Mouse (Mus musculus): ENCODE measurements at regions not wholly inside any gene's neighbourhood (a gene's known extent, or its start where the extent isn't known, plus 50 kb on each side); places are given as distances from the start of the nearest gene placed in this dataset.

GRCm38 (mm10) chr2:114918420-114919332, 263.9 kb upstream of the Dph6 start:
- no peak overlapping the region for H3ac ChIP-seq (ENCODE audit: control insufficient read depth, insufficient read length)
- H3K27me3 ChIP-seq (ENCODE audit: control insufficient read depth, insufficient read depth, insufficient read length) = no peaks in the 10 kb centered on the region
- no peak for TF ChIP-seq USF1 (IDR thresholded peaks at IDR 0.05; ENCODE audit: low read depth)
- no peak for TF ChIP-seq POLR2A (IDR thresholded peaks at IDR 0.05; ENCODE audit: insufficient read length, low read depth)
- no peak for TF ChIP-seq CEBPB (IDR thresholded peaks at IDR 0.05; ENCODE audit: insufficient read depth, poor library complexity, severe bottlenecking)
- TF ChIP-seq MYOG (IDR thresholded peaks at IDR 0.05; ENCODE audit: control insufficient read depth in 1 of 3, insufficient read depth in 1 of 3, insufficient read length in 2 of 3, low read depth in 2 of 3) = no peak
- TF ChIP-seq MYOD1 (IDR thresholded peaks at IDR 0.05; ENCODE audit: control insufficient read depth in 1 of 3, insufficient read length in 2 of 3, low read depth in 2 of 3) = no peak
- TF ChIP-seq POLR2AphosphoS2 (IDR thresholded peaks at IDR 0.05; ENCODE audit: insufficient read length, low read depth) = no peak
- TF ChIP-seq TCF12 (IDR thresholded peaks at IDR 0.05; ENCODE audit: insufficient read depth, poor library complexity, severe bottlenecking) = no peak
- TF ChIP-seq REST (IDR thresholded peaks at IDR 0.05; ENCODE audit: insufficient read depth, insufficient read length) = no peak
- H3K36me3 ChIP-seq (ENCODE audit: control insufficient read depth, insufficient read depth) = no peaks in the 10 kb centered on the region
- H3K79me2 ChIP-seq (ENCODE audit: control insufficient read depth, insufficient read depth) = no peaks in the 10 kb centered on the region
- no peak overlapping the region for H3K4me2 ChIP-seq (ENCODE audit: low read depth)
- no peak overlapping the region for H3K4me3 ChIP-seq

GRCm38 (mm10) chr2:114923911-114924310, 269.1 kb upstream of the Dph6 start:
- no peak for TF ChIP-seq TCF3 (IDR thresholded peaks at IDR 0.05; ENCODE audit: insufficient read length, low read depth)
- TF ChIP-seq POLR2AphosphoS2 (IDR thresholded peaks at IDR 0.05; ENCODE audit: insufficient read length, low read depth) = no peak
- no peak for TF ChIP-seq SRF (IDR thresholded peaks at IDR 0.05; ENCODE audit: control insufficient read depth, insufficient read length, low read depth)
- TF ChIP-seq USF1 (IDR thresholded peaks at IDR 0.05; ENCODE audit: low read depth) = no peak
- TF ChIP-seq POLR2A (IDR thresholded peaks at IDR 0.05; ENCODE audit: insufficient read length, low read depth) = no peak
- TF ChIP-seq REST (IDR thresholded peaks at IDR 0.05; ENCODE audit: insufficient read depth, insufficient read length) = no peak

GRCm38 (mm10) chr2:114935436-114935835, 280.7 kb upstream of the Dph6 start:
- no peak overlapping the region for H3K4me2 ChIP-seq (ENCODE audit: low read depth)
- no peak overlapping the region for H3K4me3 ChIP-seq
- TF ChIP-seq REST (IDR thresholded peaks at IDR 0.05; ENCODE audit: insufficient read depth, insufficient read length) (no peak), POLR2AphosphoS2 (IDR thresholded peaks at IDR 0.05; ENCODE audit: insufficient read length, low read depth) (no peak), MYOD1 (IDR thresholded peaks at IDR 0.05; ENCODE audit: control insufficient read depth in 1 of 3, insufficient read length in 2 of 3, low read depth in 2 of 3) (no peak), SRF (IDR thresholded peaks at IDR 0.05; ENCODE audit: control insufficient read depth, insufficient read length, low read depth) (no peak)
- H3K36me3 ChIP-seq (ENCODE audit: control insufficient read depth, insufficient read depth) = no peaks in the 10 kb centered on the region
- no peaks in the 10 kb centered on the region for H3K27me3 ChIP-seq (ENCODE audit: control insufficient read depth, insufficient read depth, insufficient read length)
- H3ac ChIP-seq (ENCODE audit: control insufficient read depth, insufficient read length) = no peak overlapping the region
- H3K79me2 ChIP-seq (ENCODE audit: control insufficient read depth, insufficient read depth) = no peaks in the 10 kb centered on the region

More at GRCm38 (mm10) chr2:114923911-114924310, 269.1 kb upstream of the Dph6 start:
- Histone ChIP-seq H3K4me3 (no peak overlapping the region), H3K79me2 (ENCODE audit: control insufficient read depth, insufficient read depth) (no peaks in the 10 kb centered on the region), H3K4me2 (ENCODE audit: low read depth) (no peak overlapping the region), H3ac (ENCODE audit: control insufficient read depth, insufficient read length) (no peak overlapping the region), H3K36me3 (ENCODE audit: control insufficient read depth, insufficient read depth) (no peaks in the 10 kb centered on the region), H3K27me3 (ENCODE audit: control insufficient read depth, insufficient read depth, insufficient read length) (no peaks in the 10 kb centered on the region)

GRCm38 (mm10) chr2:114938416-114939147, 283.8 kb upstream of the Dph6 start:
- no peak for TF ChIP-seq E2F4 (IDR thresholded peaks at IDR 0.05; ENCODE audit: insufficient read depth)
- TF ChIP-seq USF1 (IDR thresholded peaks at IDR 0.05; ENCODE audit: low read depth) = no peak
- TF ChIP-seq MAX (IDR thresholded peaks at IDR 0.05; ENCODE audit: low read depth) = no peak
- no peak for TF ChIP-seq CEBPB (IDR thresholded peaks at IDR 0.05; ENCODE audit: insufficient read depth, poor library complexity, severe bottlenecking)
- no peak for TF ChIP-seq TCF12 (IDR thresholded peaks at IDR 0.05; ENCODE audit: insufficient read depth, poor library complexity, severe bottlenecking)
- TF ChIP-seq MYOG (IDR thresholded peaks at IDR 0.05; ENCODE audit: control insufficient read depth in 1 of 3, insufficient read depth in 1 of 3, insufficient read length in 2 of 3, low read depth in 2 of 3) = no peak
- TF ChIP-seq REST (IDR thresholded peaks at IDR 0.05; ENCODE audit: insufficient read depth, insufficient read length) = no peak
- H3K79me2 ChIP-seq (ENCODE audit: control insufficient read depth, insufficient read depth) = no peaks in the 10 kb centered on the region

GRCm38 (mm10) chr2:114966111-114966510, 311.3 kb upstream of the Dph6 start:
- H3ac ChIP-seq (ENCODE audit: control insufficient read depth, insufficient read length) = no peak overlapping the region
- no peak overlapping the region for H3K4me2 ChIP-seq (ENCODE audit: low read depth)
- H3K79me2 ChIP-seq (ENCODE audit: control insufficient read depth, insufficient read depth) = no peaks in the 10 kb centered on the region
- TF ChIP-seq TCF3 (IDR thresholded peaks at IDR 0.05; ENCODE audit: insufficient read length, low read depth) (no peak), MAX (IDR thresholded peaks at IDR 0.05; ENCODE audit: low read depth) (no peak), SRF (IDR thresholded peaks at IDR 0.05; ENCODE audit: control insufficient read depth, insufficient read length, low read depth) (no peak), TCF12 (IDR thresholded peaks at IDR 0.05; ENCODE audit: insufficient read depth, poor library complexity, severe bottlenecking) (no peak), POLR2A (IDR thresholded peaks at IDR 0.05; ENCODE audit: insufficient read length, low read depth) (no peak), E2F4 (IDR thresholded peaks at IDR 0.05; ENCODE audit: insufficient read depth) (no peak), CEBPB (IDR thresholded peaks at IDR 0.05; ENCODE audit: insufficient read depth, poor library complexity, severe bottlenecking) (no peak), MYOD1 (IDR thresholded peaks at IDR 0.05; ENCODE audit: control insufficient read depth in 1 of 3, insufficient read length in 2 of 3, low read depth in 2 of 3) (no peak)
- H3K27me3 ChIP-seq (ENCODE audit: control insufficient read depth, insufficient read depth, insufficient read length) = no peaks in the 10 kb centered on the region
- no peak overlapping the region for H3K4me3 ChIP-seq
- H3K36me3 ChIP-seq (ENCODE audit: control insufficient read depth, insufficient read depth) = no peaks in the 10 kb centered on the region

More at GRCm38 (mm10) chr2:114938416-114939147, 283.8 kb upstream of the Dph6 start:
- no peak overlapping the region for H3K4me3 ChIP-seq
- no peaks in the 10 kb centered on the region for H3K36me3 ChIP-seq (ENCODE audit: control insufficient read depth, insufficient read depth)
- H3K4me2 ChIP-seq (ENCODE audit: low read depth) = no peak overlapping the region
- H3ac ChIP-seq (ENCODE audit: control insufficient read depth, insufficient read length) = no peak overlapping the region
- no peaks in the 10 kb centered on the region for H3K27me3 ChIP-seq (ENCODE audit: control insufficient read depth, insufficient read depth, insufficient read length)

Data from myocyte (in vitro differentiated cells).